Mouse (Mus musculus) myocyte (in vitro differentiated cells): ENCODE measurements around the gene Acbd6.

Experiments
- MYOG ChIP-seq, 3 experiments: IDR thresholded peaks; one replicate each; pipeline ENCODE4 v1.6.1; 2011; ENCODE audit warnings: control low read depth in 2 of 3, low read depth in 2 of 3, mild to moderate bottlenecking in 2 of 3; ENCODE audit not compliant: insufficient read length in 2 of 3, control insufficient read depth in 1 of 3, insufficient read depth in 1 of 3
- POLR2A ChIP-seq: IDR thresholded peaks from one replicate; pipeline ENCODE4 v1.6.1; 2011; ENCODE audit warnings: low read depth, mild to moderate bottlenecking, control low read depth, moderate library complexity; ENCODE audit not compliant: insufficient read length
- USF1 ChIP-seq: IDR thresholded peaks from one replicate; pipeline ENCODE4 v1.6.1; 2011; ENCODE audit warnings: low read depth, mild to moderate bottlenecking, control low read depth, moderate library complexity

DNA sequence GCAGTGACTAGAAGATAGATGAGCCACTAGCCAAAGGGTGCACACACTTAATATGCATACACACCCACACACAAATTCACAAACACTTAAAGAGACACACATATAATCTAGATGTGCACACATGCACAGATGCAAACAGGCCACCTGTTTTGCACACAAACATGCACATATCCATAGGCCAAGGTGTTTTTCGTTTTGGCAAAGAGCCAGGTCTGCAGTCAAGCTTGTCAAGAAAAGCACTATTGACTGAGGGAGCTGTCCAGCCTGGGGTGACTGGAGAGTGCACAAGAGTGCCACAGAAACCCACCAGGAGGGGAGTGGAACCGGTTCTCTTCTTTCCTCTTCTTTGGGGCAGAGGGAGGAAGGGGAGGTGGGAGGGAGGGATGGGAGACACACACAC, 173.2 kb downstream of the Acbd6 start:
- no peak for TF ChIP-seq MYOG (IDR thresholded peaks at IDR 0.05; ENCODE audit: control insufficient read depth in 1 of 3, insufficient read depth in 1 of 3, insufficient read length in 2 of 3, low read depth in 2 of 3)
- no peak for TF ChIP-seq USF1
- no peak for TF ChIP-seq POLR2A
